Mouse (Mus musculus) testis, adult 2 months (tissue): ENCODE measurements around the gene Leo1.

ENCODE experiments used
- CTCF ChIP-seq: fragments of 200-500 bp; IDR thresholded peaks from 2 replicates; pipeline ENCODE4 v1.5.1; 2012; ENCODE audit warnings: low read depth, mild to moderate bottlenecking, inconsistent platforms, low read length, moderate library complexity; ENCODE audit not compliant: control insufficient read depth, insufficient read depth, insufficient replicate concordance
- POLR2A ChIP-seq: fragments of 200-500 bp; IDR thresholded peaks from 2 replicates; pipeline ENCODE4 v1.6.1; 2012; ENCODE audit warnings: low read depth, mild to moderate bottlenecking, inconsistent platforms, low read length, moderate library complexity; ENCODE audit not compliant: control insufficient read depth

GRCm38 (mm10) chr9:75504311-75504710, 63.0 kb downstream of the Leo1 start:
- TF ChIP-seq POLR2A = no peak
- no peak for TF ChIP-seq CTCF
